Mouse (Mus musculus): ENCODE data around the gene Tmem62.
A peak's percentile ranks its signal among the peaks of the same experiment; 100 is the strongest.

GRCm38 (mm10) chr2:120976990-120977925 lies at the start of gene Tmem62:
- TF ChIP-seq POLR2A (IDR thresholded peaks at IDR 0.05; ENCODE audit: borderline replicate concordance, extremely low read depth, low read depth, low read length) (peak; percentile 51), CTCF (IDR thresholded peaks at IDR 0.05; ENCODE audit: insufficient read depth, low read length) (no peak)
